Mouse (Mus musculus) forebrain, embryonic 14.5 days (tissue): ENCODE data around the gene Crkl. TPM values are rescaled to one million over a fixed set of nuclear protein-coding genes. Genes with fewer than 3 reads are reported as not detected.
"Not testable (repeated sequence)": the region's sequence is repeated elsewhere in the genome, so short reads cannot be mapped to it uniquely, and the experiment has no call there.

Experiments used
- ATAC-seq: fragments of 200-750 bp; cut with Nextera tagmentation; 2 replicates; pipeline ENCODE4 v1.8.0; 2017; ENCODE audit warnings: mild to moderate bottlenecking, moderate library complexity
- DNase-seq: peaks from one replicate; pipeline ENCODE4 v3.0.0-alpha.2; 2015; ENCODE audit warnings: low spot score
- H3K27ac ChIP-seq: fragments of 300-500 bp; sonication (generic); 2 replicates; pipeline ENCODE4 v1.5.1; 2014; ENCODE audit warnings: low read depth, mild to moderate bottlenecking, control low read depth, low read length, moderate library complexity
- H3K27me3 ChIP-seq: fragments of 300-500 bp; sonication (generic); replicated peaks from 2 replicates; pipeline ENCODE4 v1.6.1; 2014; ENCODE audit warnings: low read length, control low read depth, mixed read lengths; ENCODE audit not compliant: control insufficient read depth, insufficient read depth
- H3K36me3 ChIP-seq: fragments of 300-500 bp; sonication (generic); 2 replicates; pipeline ENCODE4 v1.6.1; 2014; ENCODE audit warnings: low read length, control low read depth; ENCODE audit not compliant: control insufficient read depth, insufficient read depth
- H3K4me1 ChIP-seq: fragments of 300-500 bp; sonication (generic); 2 replicates; pipeline ENCODE4 v1.6.1; 2014; ENCODE audit warnings: antibody characterized with exemption, low read length, control low read depth; ENCODE audit not compliant: control insufficient read depth, insufficient read depth
- H3K4me2 ChIP-seq: fragments of 300-500 bp; sonication (generic); 2 replicates; pipeline ENCODE4 v1.6.1; 2014; ENCODE audit warnings: mild to moderate bottlenecking, control low read depth, low read length
- H3K4me3 ChIP-seq: fragments of 300-500 bp; sonication (generic); 2 replicates; pipeline ENCODE4 v1.5.1; 2014; ENCODE audit warnings: low read depth, low read length, control low read depth
- H3K9ac ChIP-seq: fragments of 300-500 bp; sonication (generic); 2 replicates; pipeline ENCODE4 v1.6.1; 2014; ENCODE audit warnings: mild to moderate bottlenecking, low read length, control low read depth, moderate library complexity
- H3K9me3 ChIP-seq: fragments of 300-500 bp; sonication (generic); replicated peaks from 2 replicates; pipeline ENCODE4 v1.6.1; 2016; ENCODE audit warnings: low read length, control low read depth, mixed read lengths; ENCODE audit not compliant: control insufficient read depth
- WGBS: fragments of 180-500 bp; shearing (Covaris S2); extraction: QIAGEN DNeasy Blood & Tissue Kit; methylation state at CpG from one replicate; pipeline ENCODE4 v1.1.7; 2014; 5-methylcytosine and 5-hydroxymethylcytosine counted together
- polyA plus RNA-seq: library from polyadenylated mRNA; unstranded; fragments of >200 nt; fragmentation: Nextera tagmentation; extraction: Ambion mirVana; gene quantifications from 2 replicates; pipeline ENCODE4 v1.2.1, GENCODE M21; 2014

Crkl gene
- polyA plus RNA-seq, 1 experiment from 2014 or later, result 79.4 TPM

GRCm38 (mm10) chr16:17491896-17492561, 40.2 kb downstream of the Crkl start:
- DNase-seq, result no peak

DNA sequence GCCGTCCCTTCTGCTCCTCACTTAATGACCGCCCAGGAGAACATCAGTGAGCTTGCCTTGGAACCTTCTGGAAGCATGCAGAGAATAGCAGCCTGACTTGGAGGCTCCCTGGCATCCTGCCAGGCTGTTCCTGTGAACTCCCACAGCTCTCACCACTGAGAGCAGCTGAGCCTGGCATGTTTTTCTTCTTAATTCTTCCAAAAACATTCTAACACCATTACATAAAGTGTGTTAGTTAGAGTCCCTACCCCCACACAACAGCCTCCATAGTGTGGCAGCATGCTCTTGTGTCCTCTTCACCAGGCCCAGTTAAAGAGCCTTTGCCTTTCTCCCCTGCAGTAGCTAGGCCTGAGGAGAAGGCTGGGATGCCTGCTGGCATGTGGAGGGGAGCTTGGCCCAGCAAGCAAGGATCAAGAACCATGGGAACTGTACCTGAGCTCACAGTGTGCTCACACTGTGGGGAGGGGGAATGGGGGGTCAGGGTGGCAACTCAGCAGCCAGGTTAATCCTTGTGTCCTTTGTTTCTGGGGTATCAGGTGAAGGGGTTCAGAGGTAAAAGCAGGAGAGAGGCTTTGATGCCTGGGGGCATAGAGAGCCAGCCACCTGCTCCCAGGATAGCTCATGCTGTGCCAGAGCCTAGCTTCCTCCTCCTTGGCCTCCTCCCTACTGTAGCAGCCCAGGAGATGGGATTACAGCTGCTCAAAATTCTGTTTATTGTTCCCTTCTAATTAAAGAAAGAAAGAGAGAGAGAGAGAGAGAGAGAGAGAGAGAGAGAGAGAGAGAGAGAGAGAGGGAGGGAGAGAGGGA, 44.9 kb downstream of the Crkl start:
- Histone ChIP-seq H3K27ac (peak overlapping the region; percentile 80), H3K4me2 (no peak overlapping the region), H3K4me3 (no peak overlapping the region), H3K27me3 (no peaks in the 10 kb centered on the region), H3K9me3 (no peaks in the 10 kb centered on the region), H3K36me3 (no peaks in the 10 kb centered on the region), H3K9ac (no peak overlapping the region), H3K4me1 (peaks cover 20% of the 10 kb centered on the region)
- peak; percentile 86 for DNase-seq
- 43% methylated on average over 2 of the region's 2 CpGs for WGBS
- peak; percentile 69; the same call in 1 of the 2 replicates for ATAC-seq

More at GRCm38 (mm10) chr16:17491896-17492561, 40.2 kb downstream of the Crkl start:
- Histone ChIP-seq H3K27me3 (peaks cover 10% of the 10 kb centered on the region; the same call in 1 of the 2 replicates), H3K9ac (no peak overlapping the region), H3K4me3 (no peak overlapping the region), H3K27ac (no peak overlapping the region), H3K4me1 (peaks cover 18% of the 10 kb centered on the region), H3K9me3 (no peaks in the 10 kb centered on the region), H3K4me2 (no peak overlapping the region), H3K36me3 (peaks cover 11% of the 10 kb centered on the region)
- no peak for ATAC-seq
- 77% methylated on average over 5 of the region's 5 CpGs for WGBS

GRCm38 (mm10) chr16:17499249-17499883, 47.6 kb downstream of the Crkl start:
- Histone ChIP-seq H3K4me3 (no peak overlapping the region), H3K9ac (peak overlapping the region; percentile 46), H3K4me1 (peaks cover 20% of the 10 kb centered on the region), H3K27ac (peak overlapping the region; percentile 5; the same call in 1 of the 2 replicates), H3K9me3 (no peaks in the 10 kb centered on the region), H3K36me3 (no peaks in the 10 kb centered on the region), H3K27me3 (no peaks in the 10 kb centered on the region), H3K4me2 (peak overlapping the region; percentile 14; the same call in 1 of the 2 replicates)
- peak; percentile 66 for ATAC-seq
- 12% methylated on average over 10 of the region's 10 CpGs for WGBS
- DNase-seq, result peak; percentile 61

DNA sequence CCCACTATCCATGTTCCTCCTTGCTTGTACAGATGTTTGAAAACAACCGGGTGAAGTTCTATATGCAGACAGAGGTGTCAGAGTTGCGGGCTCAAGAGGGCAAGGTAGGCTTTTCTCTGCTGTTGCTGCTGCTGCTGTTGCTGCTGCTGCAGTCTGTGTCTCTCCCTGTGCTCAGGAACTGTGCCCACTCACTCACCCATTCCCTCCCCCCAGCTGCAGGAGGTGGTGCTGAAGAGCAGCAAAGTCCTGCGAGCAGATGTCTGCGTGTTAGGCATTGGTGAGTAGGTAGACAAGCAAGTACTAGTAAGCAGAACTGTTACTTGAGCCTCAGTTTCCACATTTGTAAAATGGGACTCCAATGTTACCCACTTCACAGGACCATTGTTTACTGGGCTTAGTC, 50.9 kb downstream of the Crkl start:
- no peaks in the 10 kb centered on the region for H3K36me3 ChIP-seq
- no peak overlapping the region for H3K4me3 ChIP-seq
- no peak overlapping the region for H3K27ac ChIP-seq
- ATAC-seq, result no peak
- H3K4me1 ChIP-seq, result peaks cover 9% of the 10 kb centered on the region; the same call in 1 of the 2 replicates
- no peak for DNase-seq
- H3K9me3 ChIP-seq, result no peaks in the 10 kb centered on the region
- H3K9ac ChIP-seq, result no peak overlapping the region
- 85% methylated on average over 4 of the region's 4 CpGs for WGBS
- no peak overlapping the region for H3K4me2 ChIP-seq
- no peaks in the 10 kb centered on the region for H3K27me3 ChIP-seq

GRCm38 (mm10) chr16:17507018-17507552, 55.3 kb downstream of the Crkl start:
- H3K4me2 ChIP-seq, result no peak overlapping the region
- no peak overlapping the region for H3K27ac ChIP-seq
- ATAC-seq, result no peak
- H3K36me3 ChIP-seq, result peaks cover 7% of the 10 kb centered on the region; the same call in 1 of the 2 replicates
- peaks cover 11% of the 10 kb centered on the region for H3K4me1 ChIP-seq
- no peak overlapping the region for H3K9ac ChIP-seq
- H3K27me3 ChIP-seq, result no peaks in the 10 kb centered on the region
- no peak for DNase-seq
- WGBS, result 92% methylated on average over 5 of the region's 5 CpGs
- no peaks in the 10 kb centered on the region for H3K9me3 ChIP-seq
- no peak overlapping the region for H3K4me3 ChIP-seq

GRCm38 (mm10) chr16:17508031-17508430, 56.2 kb downstream of the Crkl start:
- not testable (repeated sequence) for H3K27me3 ChIP-seq, H3K9me3 ChIP-seq, DNase-seq
- Histone ChIP-seq H3K4me3 (peak overlapping the region; percentile 70), H3K27ac (peak overlapping the region; percentile 71), H3K4me1 (peaks cover 11% of the 10 kb centered on the region), H3K4me2 (peak overlapping the region; percentile 70), H3K36me3 (peaks cover 16% of the 10 kb centered on the region), H3K9ac (peak overlapping the region; percentile 84)
- WGBS, result 32% methylated on average over 3 of the region's 3 CpGs
- ATAC-seq, result peak; percentile 10

DNA sequence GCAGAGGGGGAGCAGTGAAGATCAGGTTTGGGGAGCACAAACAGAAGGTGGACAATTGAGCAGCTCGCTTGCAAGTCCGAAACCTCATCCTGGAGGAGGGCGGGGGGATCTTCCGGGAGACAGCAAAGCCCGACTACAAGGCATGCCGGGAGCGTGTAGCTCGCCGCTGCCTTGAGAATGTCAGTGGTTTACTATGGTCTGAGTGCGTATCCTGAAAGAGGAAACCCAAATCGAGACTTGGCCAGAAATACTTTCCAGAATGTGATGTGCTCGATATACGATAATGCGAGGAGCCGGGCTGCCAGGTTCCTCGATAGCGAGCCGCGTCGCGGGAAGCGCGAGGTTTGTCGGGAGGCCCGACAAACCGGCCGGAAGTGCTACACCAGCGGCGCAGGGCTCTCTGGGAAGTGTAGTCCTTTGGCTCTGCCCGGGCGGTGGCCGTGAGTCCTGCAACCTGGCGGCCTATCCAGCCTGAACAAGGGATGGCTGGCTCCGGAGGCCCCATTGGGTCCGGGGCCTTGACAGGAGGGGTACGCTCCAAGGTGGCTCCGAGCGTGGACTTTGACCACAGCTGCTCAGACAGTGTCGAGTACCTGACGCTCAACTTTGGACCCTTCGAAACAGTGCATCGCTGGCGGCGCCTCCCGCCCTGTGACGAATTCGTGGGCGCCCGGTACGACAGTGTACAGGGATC, 56.9 kb downstream of the Crkl start, which contains the start of gene Lztr1:
Gene Lztr1, plus strand, starts transcription at position 143 of the 694 bp plus-strand sequence.
- Histone ChIP-seq H3K4me2 (peak within 1 kb of the TSS; percentile 70), H3K9ac (peak within 1 kb of the TSS; percentile 84), H3K27ac (peak within 1 kb of the TSS; percentile 71), H3K9me3 (no peaks in the 10 kb centered on the region), H3K4me3 (peak within 1 kb of the TSS; percentile 70), H3K36me3 (peaks cover 23% of the 10 kb centered on the region), H3K4me1 (peaks cover 11% of the 10 kb centered on the region), H3K27me3 (no peaks in the 10 kb centered on the region)
- DNase-seq (peak; percentile 95), ATAC-seq (peak; percentile 99)
- WGBS, result under 1% methylated on average over 50 of the region's 50 CpGs

DNA sequence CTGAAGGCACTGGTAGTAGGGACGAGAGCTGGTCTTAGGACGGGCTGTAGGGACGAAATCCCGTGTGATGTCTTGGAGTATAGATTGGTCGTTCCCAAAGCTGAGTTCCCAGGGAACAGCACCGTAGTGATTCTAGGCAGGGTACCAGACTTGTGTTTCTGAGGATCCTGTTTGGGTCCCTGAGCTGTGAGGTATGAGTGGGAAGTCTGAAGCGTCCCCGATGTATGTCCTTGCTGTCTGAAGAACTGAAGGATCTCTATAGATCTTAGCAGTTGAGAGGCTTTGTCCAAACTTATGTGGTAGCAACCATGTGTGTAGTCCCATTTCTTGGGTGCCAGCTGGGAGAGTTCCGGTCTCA, 57.4 kb downstream of the Crkl start:
- no peak for ATAC-seq
- Histone ChIP-seq H3K27ac (0 out of 2 replicates have a peak overlapping the region, but pooled peaks have one; percentile 49), H3K4me3 (peak overlapping the region; percentile 70), H3K4me1 (peaks cover 11% of the 10 kb centered on the region), H3K4me2 (peak overlapping the region; percentile 70), H3K9me3 (no peaks in the 10 kb centered on the region), H3K36me3 (peaks cover 27% of the 10 kb centered on the region), H3K27me3 (no peaks in the 10 kb centered on the region), H3K9ac (peak overlapping the region; percentile 84)
- 11% methylated on average over 9 of the region's 9 CpGs for WGBS
- no peak for DNase-seq
